Mouse (Mus musculus): ENCODE results near the gene Adgrf3. TPM values are rescaled to one million over a fixed set of nuclear protein-coding genes. Genes with fewer than 3 reads are reported as not detected.

The Adgrf3 gene
- not detected in 2 replicates for polyA plus RNA-seq (2015; fragmentation: Nextera tagmentation; extraction: Ambion mirVana)

DNA sequence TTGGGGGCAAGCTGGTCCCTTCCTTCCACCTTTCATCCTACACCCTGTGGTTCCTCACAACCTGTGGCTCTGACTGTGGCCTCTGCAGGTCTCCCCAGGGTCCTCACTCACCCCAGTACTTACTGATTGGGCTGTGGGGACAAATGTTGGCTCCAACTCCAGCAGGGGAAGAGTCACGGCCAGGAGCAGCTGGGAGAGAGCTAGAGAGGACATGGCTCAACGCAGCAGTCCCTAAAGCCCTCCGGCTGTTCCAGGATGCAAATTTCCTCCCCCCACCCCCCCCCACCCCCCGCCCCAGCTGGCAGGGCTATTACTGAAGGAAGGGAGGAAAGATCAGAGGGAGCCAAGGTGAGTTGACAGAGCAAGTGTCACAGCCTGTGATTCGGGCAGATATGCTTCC is at the start of gene Adgrf3:
Gene Adgrf3 (minus strand): TSS at position 230 of the 400 bp plus-strand sequence.
- Histone ChIP-seq H3K27ac (no peak within 1 kb of the TSS), H3K9ac (no peak within 1 kb of the TSS), H3K4me3 (no peak within 1 kb of the TSS), H3K4me2 (no peak within 1 kb of the TSS), H3K4me1 (no peaks in the 10 kb centered on the region), H3K36me3 (ENCODE audit: poor library complexity, severe bottlenecking) (no peaks in the 10 kb centered on the region), H3K27me3 (no peaks in the 10 kb centered on the region), H3K9me3 (replicated peaks) (no peaks in the 10 kb centered on the region)
- 66% methylated on average over 5 of the region's 5 CpGs for WGBS
- ATAC-seq, result no peak

DNA sequence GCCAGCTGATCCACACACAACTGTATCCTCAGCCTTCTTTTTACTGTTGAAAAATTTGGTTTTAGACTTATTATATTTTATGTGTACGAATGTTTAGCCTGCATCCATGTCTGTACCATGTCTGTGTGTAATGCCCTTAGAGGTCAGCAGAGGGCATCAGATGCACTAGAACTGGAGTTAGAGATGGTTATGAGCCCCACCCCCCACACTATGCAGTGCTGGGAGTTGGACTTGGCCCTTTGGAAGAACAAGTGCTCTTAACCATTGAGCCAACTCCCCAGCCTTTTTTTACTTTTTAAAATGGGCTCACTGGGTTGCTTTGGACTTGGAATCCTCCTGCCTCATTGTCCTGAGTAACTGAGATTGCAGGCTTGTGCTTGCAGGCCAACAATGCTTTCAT is 42.1 kb upstream of the Adgrf3 start:
- Histone ChIP-seq H3K27me3 (no peaks in the 10 kb centered on the region), H3K9me3 (replicated peaks) (no peaks in the 10 kb centered on the region), H3K9ac (no peak overlapping the region), H3K4me3 (no peak overlapping the region), H3K4me1 (0 out of 2 replicates have a peak, but pooled peaks cover 14% of the 10 kb centered on the region), H3K4me2 (no peak overlapping the region), H3K36me3 (ENCODE audit: poor library complexity, severe bottlenecking) (peaks cover 12% of the 10 kb centered on the region; the same call in 1 of the 2 replicates), H3K27ac (no peak overlapping the region)
- WGBS, result 88% methylated on average over 1 of the region's 1 CpGs
- no peak for ATAC-seq

- Histone ChIP-seq H3K9ac (no peak overlapping the region), H3K4me2 (no peak overlapping the region), H3K4me3 (no peak overlapping the region), H3K27ac (no peak overlapping the region), H3K9me3 (replicated peaks) (no peaks in the 10 kb centered on the region), H3K4me1 (0 out of 2 replicates have a peak, but pooled peaks cover 17% of the 10 kb centered on the region), H3K27me3 (no peaks in the 10 kb centered on the region), H3K36me3 (ENCODE audit: poor library complexity, severe bottlenecking) (peaks cover 9% of the 10 kb centered on the region; the same call in 1 of the 2 replicates)
- WGBS, result 94% methylated on average over 9 of the region's 9 CpGs
- no peak for ATAC-seq
These were observed 40.4 kb upstream of the Adgrf3 start for GRCm38 (mm10) chr5:30245861-30246416.

DNA sequence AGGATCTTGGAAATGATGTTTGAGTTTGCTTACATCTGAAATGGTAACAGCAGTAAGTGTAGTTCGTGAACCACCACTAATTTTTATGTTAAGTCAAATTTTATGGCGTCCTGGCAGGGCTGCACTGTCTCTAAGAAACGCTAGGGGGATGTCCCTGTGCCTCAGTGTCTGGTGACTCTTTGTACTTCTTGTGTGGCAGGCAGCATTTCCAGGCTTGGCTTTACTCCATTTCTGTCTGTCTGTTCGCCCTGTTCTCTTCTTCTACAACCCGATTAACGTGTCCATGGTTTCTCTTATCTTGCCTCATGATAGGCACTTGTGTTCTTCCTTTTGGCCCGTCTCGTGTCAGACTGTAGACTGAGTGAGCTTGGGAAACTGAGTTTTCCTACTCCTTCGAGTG is 38.2 kb upstream of the Adgrf3 start:
- H3K4me3 ChIP-seq, result no peak overlapping the region
- 0 out of 2 replicates have a peak, but pooled peaks cover 2% of the 10 kb centered on the region for H3K36me3 ChIP-seq (ENCODE audit: poor library complexity, severe bottlenecking)
- no peak for ATAC-seq
- H3K9ac ChIP-seq, result no peak overlapping the region
- H3K9me3 ChIP-seq (replicated peaks), result no peaks in the 10 kb centered on the region
- 71% methylated on average over 9 of the region's 9 CpGs for WGBS
- no peak overlapping the region for H3K4me2 ChIP-seq
- no peak overlapping the region for H3K27ac ChIP-seq
- 0 out of 2 replicates have a peak, but pooled peaks cover 17% of the 10 kb centered on the region for H3K4me1 ChIP-seq
- no peaks in the 10 kb centered on the region for H3K27me3 ChIP-seq

DNA sequence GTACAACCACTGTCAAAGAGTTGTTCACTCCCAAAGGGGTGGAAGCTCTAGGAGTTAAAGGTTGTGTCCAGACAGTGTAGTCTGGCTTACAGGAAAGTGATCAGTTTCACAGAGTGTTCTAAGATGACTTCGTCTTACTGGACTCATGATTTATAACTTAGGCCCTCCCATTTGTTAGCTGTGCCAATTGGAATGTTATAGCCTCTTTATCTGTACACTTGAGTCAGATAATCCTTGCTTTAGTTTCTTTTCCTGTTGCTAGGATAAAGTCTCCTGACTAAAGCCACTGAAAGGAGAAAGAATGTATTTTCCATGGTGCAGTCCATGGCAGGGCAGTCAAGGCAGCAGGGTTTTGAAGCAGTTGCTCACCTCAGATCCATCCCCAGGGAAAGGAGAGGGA is 36.9 kb upstream of the Adgrf3 start:
- Histone ChIP-seq H3K4me2 (no peak overlapping the region), H3K4me3 (no peak overlapping the region), H3K27me3 (no peaks in the 10 kb centered on the region), H3K9ac (no peak overlapping the region), H3K36me3 (ENCODE audit: poor library complexity, severe bottlenecking) (no peaks in the 10 kb centered on the region), H3K27ac (no peak overlapping the region), H3K9me3 (replicated peaks) (no peaks in the 10 kb centered on the region), H3K4me1 (0 out of 2 replicates have a peak, but pooled peaks cover 17% of the 10 kb centered on the region)
- no peak for ATAC-seq
- WGBS, result 70% methylated on average over 1 of the region's 1 CpGs

- 92% methylated on average over 7 of the region's 7 CpGs for WGBS
- no peaks in the 10 kb centered on the region for H3K9me3 ChIP-seq (replicated peaks)
- no peaks in the 10 kb centered on the region for H3K36me3 ChIP-seq (ENCODE audit: poor library complexity, severe bottlenecking)
- no peak for ATAC-seq
- no peak overlapping the region for H3K4me2 ChIP-seq
- no peak overlapping the region for H3K27ac ChIP-seq
- peaks cover 21% of the 10 kb centered on the region; the same call in 1 of the 2 replicates for H3K4me1 ChIP-seq
- no peak overlapping the region for H3K9ac ChIP-seq
- no peak overlapping the region for H3K4me3 ChIP-seq
- H3K27me3 ChIP-seq, result no peaks in the 10 kb centered on the region
These were observed 35.0 kb upstream of the Adgrf3 start for GRCm38 (mm10) chr5:30240552-30240951.

- Histone ChIP-seq H3K27me3 (no peaks in the 10 kb centered on the region), H3K9me3 (replicated peaks) (no peaks in the 10 kb centered on the region), H3K27ac (no peak overlapping the region), H3K4me3 (no peak overlapping the region), H3K4me2 (no peak overlapping the region), H3K36me3 (ENCODE audit: poor library complexity, severe bottlenecking) (no peaks in the 10 kb centered on the region), H3K9ac (no peak overlapping the region), H3K4me1 (peaks cover 28% of the 10 kb centered on the region)
- ATAC-seq, result no peak
- WGBS, result 98% methylated on average over 5 of the region's 5 CpGs
These were observed 33.0 kb upstream of the Adgrf3 start for GRCm38 (mm10) chr5:30238533-30238932.

GRCm38 (mm10) chr5:30235641-30236126 is 30.2 kb upstream of the Adgrf3 start:
- H3K4me2 ChIP-seq, result no peak overlapping the region
- H3K9ac ChIP-seq, result no peak overlapping the region
- H3K36me3 ChIP-seq (ENCODE audit: poor library complexity, severe bottlenecking), result peaks cover under 1% of the 10 kb centered on the region; the same call in 1 of the 2 replicates
- no peak overlapping the region for H3K27ac ChIP-seq
- no peak for ATAC-seq
- H3K4me1 ChIP-seq, result peaks cover 34% of the 10 kb centered on the region
- WGBS, result 96% methylated on average over 2 of the region's 2 CpGs
- H3K27me3 ChIP-seq, result no peaks in the 10 kb centered on the region
- no peak overlapping the region for H3K4me3 ChIP-seq
- H3K9me3 ChIP-seq (replicated peaks), result no peaks in the 10 kb centered on the region

DNA sequence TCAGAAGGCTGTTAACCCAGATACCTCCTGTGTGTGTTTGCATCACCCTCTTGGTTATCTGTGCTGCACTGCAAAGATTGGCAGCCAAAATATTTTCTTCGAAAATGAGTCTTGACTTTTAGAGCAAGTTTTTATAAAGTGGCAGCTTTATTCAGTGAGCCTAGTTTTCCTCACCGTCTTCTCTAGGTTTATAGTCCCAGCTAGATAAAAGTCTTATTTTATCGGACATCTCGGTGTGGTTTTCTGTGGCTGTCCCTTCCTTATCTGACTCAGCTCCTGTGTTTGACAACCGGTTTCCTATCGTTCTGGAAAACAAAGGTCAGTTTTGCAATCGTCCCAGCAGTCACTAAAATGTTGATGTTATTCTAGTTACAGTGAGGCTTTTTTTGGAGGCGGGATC is 28.5 kb upstream of the Adgrf3 start:
- H3K4me3 ChIP-seq, result peak overlapping the region; percentile 84
- H3K4me2 ChIP-seq, result peak overlapping the region; percentile 84
- H3K27ac ChIP-seq, result no peak overlapping the region
- peaks cover 5% of the 10 kb centered on the region; the same call in 1 of the 2 replicates for H3K36me3 ChIP-seq (ENCODE audit: poor library complexity, severe bottlenecking)
- no peak for ATAC-seq
- H3K27me3 ChIP-seq, result no peaks in the 10 kb centered on the region
- 69% methylated on average over 8 of the region's 8 CpGs for WGBS
- no peaks in the 10 kb centered on the region for H3K9me3 ChIP-seq (replicated peaks)
- H3K9ac ChIP-seq, result peak overlapping the region; percentile 92; the same call in 1 of the 2 replicates
- peaks cover 34% of the 10 kb centered on the region for H3K4me1 ChIP-seq

GRCm38 (mm10) chr5:30233042-30233441 is 27.5 kb upstream of the Adgrf3 start:
- H3K4me1 ChIP-seq, result peaks cover 34% of the 10 kb centered on the region
- H3K36me3 ChIP-seq (ENCODE audit: poor library complexity, severe bottlenecking), result peaks cover 5% of the 10 kb centered on the region; the same call in 1 of the 2 replicates
- peak overlapping the region; percentile 92 for H3K9ac ChIP-seq
- ATAC-seq, result no peak
- no peaks in the 10 kb centered on the region for H3K27me3 ChIP-seq
- H3K4me3 ChIP-seq, result peak overlapping the region; percentile 84
- peak overlapping the region; percentile 84 for H3K4me2 ChIP-seq
- no peaks in the 10 kb centered on the region for H3K9me3 ChIP-seq (replicated peaks)
- 3% methylated on average over 15 of the region's 15 CpGs for WGBS
- peak overlapping the region; percentile 93 for H3K27ac ChIP-seq

DNA sequence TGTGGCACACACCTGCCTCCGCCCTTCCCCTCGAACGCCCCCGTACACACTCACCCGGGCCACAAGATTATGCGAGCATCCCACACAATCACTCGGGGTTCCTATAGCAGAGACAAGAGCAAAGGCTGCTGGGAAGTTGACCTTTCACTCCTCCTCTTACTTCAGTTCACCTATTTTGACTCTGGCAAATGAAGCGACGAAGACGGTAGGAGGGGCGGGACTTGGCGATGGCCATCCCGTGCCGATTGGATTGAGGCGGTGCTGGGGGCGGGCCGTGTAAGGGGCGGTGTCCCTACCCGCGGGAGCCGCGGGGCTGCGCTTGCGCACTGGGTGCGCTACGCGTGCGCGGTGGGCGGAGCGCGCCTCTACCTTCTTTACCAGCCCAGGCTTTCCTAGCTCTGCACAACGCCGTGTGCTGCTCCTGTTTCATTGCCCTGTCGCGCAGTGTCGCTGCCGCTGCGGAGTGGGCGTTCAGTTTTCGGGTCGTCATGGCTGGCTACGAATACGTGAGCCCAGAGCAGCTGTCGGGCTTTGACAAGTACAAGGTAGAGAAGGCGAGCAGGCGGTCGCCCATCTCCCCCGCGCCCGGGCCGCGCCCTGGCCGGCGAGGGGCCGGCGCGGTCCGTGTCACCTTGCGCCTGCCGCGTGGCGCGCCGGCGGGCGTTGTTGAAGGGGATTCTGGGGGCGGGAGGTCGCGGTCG is 26.9 kb upstream of the Adgrf3 start, which contains the start of gene Selenoi:
Gene Selenoi (plus strand): TSS at position 311 of the 701 bp plus-strand sequence.
- ATAC-seq, result peak; percentile 100
- Histone ChIP-seq H3K27me3 (no peaks in the 10 kb centered on the region), H3K4me3 (peak within 1 kb of the TSS; percentile 84), H3K9ac (peak within 1 kb of the TSS; percentile 92), H3K9me3 (replicated peaks) (no peaks in the 10 kb centered on the region), H3K27ac (peak within 1 kb of the TSS; percentile 93), H3K4me1 (peaks cover 34% of the 10 kb centered on the region), H3K4me2 (peak within 1 kb of the TSS; percentile 84), H3K36me3 (ENCODE audit: poor library complexity, severe bottlenecking) (peaks cover 5% of the 10 kb centered on the region; the same call in 1 of the 2 replicates)
- 4% methylated on average over 71 of the region's 71 CpGs for WGBS

GRCm38 (mm10) chr5:30231891-30232270 is 26.4 kb upstream of the Adgrf3 start:
- 49% methylated on average over 16 of the region's 16 CpGs for WGBS

More at GRCm38 (mm10) chr5:30231891-30232270, 26.4 kb upstream of the Adgrf3 start:
- H3K9ac ChIP-seq, result peak overlapping the region; percentile 74
- H3K9me3 ChIP-seq (replicated peaks), result no peaks in the 10 kb centered on the region
- H3K4me1 ChIP-seq, result peaks cover 34% of the 10 kb centered on the region
- ATAC-seq, result no peak
- H3K36me3 ChIP-seq (ENCODE audit: poor library complexity, severe bottlenecking), result peaks cover 5% of the 10 kb centered on the region; the same call in 1 of the 2 replicates
- peak overlapping the region; percentile 84 for H3K4me2 ChIP-seq
- peak overlapping the region; percentile 83 for H3K27ac ChIP-seq
- no peaks in the 10 kb centered on the region for H3K27me3 ChIP-seq
- peak overlapping the region; percentile 84 for H3K4me3 ChIP-seq

Measured in forebrain, embryonic 13.5 days (tissue).